Mouse (Mus musculus): Measurements from ENCODE around the gene Psme3.

DNA sequence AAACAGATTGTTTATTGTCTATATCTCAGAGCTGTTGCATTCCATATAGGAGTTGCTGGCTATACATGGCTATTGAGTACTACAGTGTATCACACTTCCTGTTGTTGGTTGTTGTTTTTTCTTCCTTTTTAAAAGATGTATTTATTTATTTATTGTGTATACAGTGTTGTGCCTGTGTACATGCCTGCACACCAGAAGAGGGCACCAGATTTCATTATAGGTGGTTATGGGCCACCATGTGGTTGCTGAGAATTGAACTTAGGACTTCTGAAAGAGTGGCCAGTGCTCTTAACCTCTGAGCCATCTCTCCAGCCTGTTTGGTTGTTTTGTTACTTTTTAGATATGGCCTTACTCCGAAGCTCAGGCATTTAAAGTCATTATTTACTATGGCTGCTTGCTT, 1.4 kb upstream of the Psme3 start:
- no peak for TF ChIP-seq CTCF (IDR thresholded peaks at IDR 0.05; ENCODE audit: insufficient read depth, low read length)
- TF ChIP-seq POLR2A (IDR thresholded peaks at IDR 0.05; ENCODE audit: borderline replicate concordance, extremely low read depth, low read depth, low read length): no peak

Data from lung, adult 2 months (tissue).